Mouse (Mus musculus) c-Kit-positive CD71-positive TER-119-negative erythroid progenitor cells, embryonic 14.5 days (primary cell): Measurements from ENCODE around the gene Leng9.
A peak's percentile ranks its signal among the peaks of the same experiment; 100 is the strongest.
"Not testable (repeated sequence)": the region's sequence is repeated elsewhere in the genome, so short reads cannot be mapped to it uniquely, and the experiment has no call there.

Source experiments
- DNase-seq: peaks from one replicate; pipeline ENCODE4 v3.0.0-alpha.2; 2013; ENCODE audit warnings: low read depth

Leng9 gene

GRCm38 (mm10) chr7:4150059-4150541, at the start of gene Leng9:
Gene Leng9, minus strand, starts transcription at chr7:4150374.
- DNase-seq, result peak; percentile 62

- DNase-seq, result peak; percentile 34
Measured at GRCm38 (mm10) chr7:4178438-4178837, 28.3 kb upstream of the Leng9 start.

DNA sequence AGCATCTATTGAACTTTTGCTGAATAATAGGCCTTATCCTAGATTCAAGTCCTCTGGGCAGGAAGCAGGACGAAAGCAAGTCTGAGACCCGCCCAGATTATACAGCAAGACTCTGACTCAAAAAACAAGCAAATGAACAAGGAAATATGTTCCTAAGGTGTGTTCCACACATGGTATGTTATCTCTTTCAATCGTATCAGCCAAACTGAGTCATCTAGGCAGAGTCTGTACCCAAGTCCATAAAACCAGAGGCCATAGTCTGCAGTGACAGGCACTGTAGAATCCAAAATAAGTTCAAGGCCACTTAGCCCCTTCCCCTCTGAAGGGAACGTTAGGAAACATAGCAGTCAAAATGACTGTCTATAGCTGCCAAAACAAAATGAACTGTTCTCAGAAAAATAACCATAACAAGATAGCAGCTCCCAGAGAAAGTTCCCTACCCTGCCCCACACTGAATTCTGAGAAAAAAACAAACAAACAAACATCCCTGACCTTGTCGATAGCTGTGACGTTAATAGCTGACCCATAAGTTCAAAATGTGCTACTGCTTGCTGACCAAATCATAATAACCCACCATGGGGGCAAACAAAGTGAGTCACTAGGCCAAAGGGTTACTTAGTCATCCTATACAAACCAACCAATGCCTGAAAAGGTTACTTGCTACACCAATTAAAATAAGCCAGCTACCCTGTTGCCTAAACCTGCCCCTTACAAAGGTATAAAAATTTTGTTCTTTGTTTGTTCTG, 20.2 kb upstream of the Leng9 start:
- DNase-seq, result no peak

DNA sequence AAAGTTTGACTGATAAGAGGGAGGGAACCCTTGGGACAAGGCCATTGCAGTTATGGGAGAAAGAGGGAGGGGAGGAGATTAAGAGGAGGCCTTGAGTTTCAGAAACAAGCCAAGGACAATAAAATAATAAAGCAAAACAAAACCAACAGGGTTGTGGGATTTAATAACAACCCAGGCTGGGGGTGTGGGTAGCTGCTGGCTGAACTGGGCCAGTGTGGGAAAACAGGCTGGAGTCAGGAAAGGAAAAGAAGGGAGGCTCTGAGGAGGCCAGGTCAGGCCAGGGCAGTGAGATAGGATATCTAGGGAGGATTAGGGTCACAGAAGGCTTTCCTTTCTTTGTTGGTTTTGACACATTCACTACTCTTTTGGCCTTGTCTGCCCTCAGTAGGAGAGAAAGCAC, 16.9 kb upstream of the Leng9 start:
- DNase-seq, result no peak

DNA sequence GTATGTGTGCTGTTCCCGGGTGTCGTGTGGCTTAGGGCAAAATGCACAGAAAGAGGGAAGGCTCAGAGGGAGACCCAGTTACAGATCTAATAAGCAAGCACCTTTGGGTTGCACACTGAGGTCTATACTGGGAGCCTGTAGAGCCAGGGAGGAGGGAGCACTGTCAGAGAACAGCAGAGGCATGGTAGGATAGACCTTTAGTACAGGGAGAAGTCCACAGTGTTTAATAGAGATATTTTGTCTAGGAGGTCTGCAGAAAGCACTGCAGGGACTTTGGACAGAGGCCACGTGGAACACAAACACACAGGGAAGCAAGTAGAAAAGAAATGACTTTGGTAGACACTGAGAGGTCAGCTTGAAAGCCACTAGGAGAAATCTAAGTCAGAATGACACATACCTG, 15.1 kb upstream of the Leng9 start:
- no peak for DNase-seq

DNA sequence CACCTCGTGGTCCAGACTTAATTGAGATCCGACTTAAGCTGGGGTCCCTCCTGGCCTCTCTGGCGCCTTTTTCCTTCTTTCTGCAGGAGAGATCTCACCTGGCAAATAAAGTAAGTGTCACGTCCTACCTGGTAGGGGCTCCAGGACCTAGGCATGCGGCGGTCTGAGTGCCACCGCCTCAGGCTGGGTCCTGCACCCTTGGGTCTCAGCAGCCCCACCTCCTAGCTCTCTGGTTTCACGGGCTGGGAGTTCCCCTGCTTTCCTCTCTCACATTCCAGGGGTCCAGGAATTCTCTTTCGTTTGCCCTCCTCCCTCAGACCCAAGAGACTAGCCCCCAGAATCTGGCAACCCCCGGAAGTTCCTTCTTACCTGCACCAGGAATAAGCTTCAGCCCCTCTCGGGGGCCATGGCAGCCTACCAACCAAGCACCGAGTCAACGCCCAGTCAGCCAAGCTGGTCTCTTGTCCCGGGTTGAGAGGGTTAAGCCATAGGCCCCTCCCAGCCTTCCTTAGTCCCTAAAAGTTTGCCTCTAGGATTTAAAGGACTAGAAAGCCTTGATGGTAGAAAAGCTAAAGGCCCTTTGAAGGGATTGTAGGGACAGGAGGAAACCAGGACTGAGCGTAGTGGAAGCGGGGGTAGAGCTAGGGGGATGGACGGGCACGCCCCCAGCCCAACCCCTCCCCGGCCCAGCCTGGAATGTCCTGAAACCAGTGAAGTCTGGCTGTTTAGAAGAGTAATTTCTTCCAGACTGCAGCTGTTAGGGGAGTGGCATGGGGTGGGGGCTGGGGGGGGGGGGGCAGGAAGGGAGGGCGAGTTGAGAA, 14.1 kb upstream of the Leng9 start, which contains the start of gene Cdc42ep5:
TSS of gene Cdc42ep5 (minus strand) at position 771 of the 821 bp plus-strand sequence.
- DNase-seq, result no peak

- no peak for DNase-seq
Measured at GRCm38 (mm10) chr7:4163571-4164072, 13.4 kb upstream of the Leng9 start.

GRCm38 (mm10) chr7:4161596-4161995, 11.4 kb upstream of the Leng9 start:
- not testable (repeated sequence) for DNase-seq

DNA sequence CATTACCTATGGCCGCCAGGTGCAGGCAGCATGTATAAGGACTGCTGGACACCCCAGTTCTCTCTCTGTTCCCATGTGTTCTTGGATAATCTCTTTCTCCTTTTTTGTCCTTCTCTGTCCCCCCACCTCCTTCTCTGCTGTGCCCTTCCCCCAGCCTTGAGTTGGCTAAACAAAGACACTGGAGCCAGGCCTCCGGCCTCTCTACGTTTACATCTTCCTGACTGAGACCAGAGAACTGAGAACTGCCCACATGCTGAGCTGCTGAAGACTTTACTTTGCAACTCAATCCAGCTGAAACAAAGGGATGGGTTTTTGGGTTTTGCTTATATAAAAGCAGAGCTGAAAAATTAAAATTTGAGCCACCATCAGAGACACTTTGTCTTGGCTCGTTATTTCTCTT, 4.8 kb upstream of the Leng9 start:
- no peak for DNase-seq

GRCm38 (mm10) chr7:4154356-4154755, 4.2 kb upstream of the Leng9 start:
- DNase-seq, result no peak

GRCm38 (mm10) chr7:4151241-4151640, 1.1 kb upstream of the Leng9 start:
- no peak for DNase-seq

- DNase-seq, result peak; percentile 46
Measured at GRCm38 (mm10) chr7:4150811-4151221, 642 bp upstream of the Leng9 start.

DNA sequence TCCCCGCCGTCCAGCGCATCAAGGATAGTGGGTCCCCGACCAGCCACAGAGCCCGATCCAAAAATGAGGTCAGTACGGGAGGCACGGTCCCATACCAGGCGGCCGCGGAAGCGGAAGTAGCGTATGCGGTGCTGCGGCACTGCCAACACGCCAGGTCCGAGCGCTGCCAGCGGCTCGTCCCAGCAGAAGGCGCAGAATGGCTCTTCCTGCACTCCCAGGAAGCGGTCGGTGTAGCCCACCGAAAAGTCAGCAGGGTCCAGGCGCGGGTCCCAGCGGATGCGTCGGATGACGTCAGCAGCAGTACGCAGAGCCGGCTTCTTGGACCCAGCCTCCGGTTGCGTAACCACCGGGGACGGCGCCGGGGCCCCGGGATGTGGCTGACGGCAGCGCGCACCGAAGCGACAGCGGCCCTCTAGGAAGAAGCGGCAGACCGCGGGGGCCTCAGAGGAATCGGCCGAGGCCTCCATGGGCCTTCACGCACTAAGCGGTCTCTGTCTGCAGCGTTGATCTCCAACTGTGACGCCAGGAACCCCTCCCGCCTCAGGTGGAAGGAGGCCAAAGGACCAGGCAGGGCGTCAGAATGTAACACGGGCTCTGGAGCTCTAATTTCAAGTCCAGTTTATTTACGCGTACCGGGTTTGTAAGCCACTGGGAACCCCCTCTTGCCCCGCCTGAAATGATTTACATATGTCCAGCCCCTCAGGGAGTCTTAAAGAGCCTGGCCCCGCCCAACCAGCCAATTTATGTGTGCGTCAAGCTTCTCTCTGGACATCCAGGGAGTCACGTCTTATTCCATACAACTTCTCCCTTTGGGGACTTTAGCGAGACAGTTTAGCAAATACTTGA, 742 bp downstream of the Leng9 start:
- DNase-seq, result peak; percentile 85

- no peak for DNase-seq
Measured at GRCm38 (mm10) chr7:4148341-4149208, 1.6 kb downstream of the Leng9 start.

DNA sequence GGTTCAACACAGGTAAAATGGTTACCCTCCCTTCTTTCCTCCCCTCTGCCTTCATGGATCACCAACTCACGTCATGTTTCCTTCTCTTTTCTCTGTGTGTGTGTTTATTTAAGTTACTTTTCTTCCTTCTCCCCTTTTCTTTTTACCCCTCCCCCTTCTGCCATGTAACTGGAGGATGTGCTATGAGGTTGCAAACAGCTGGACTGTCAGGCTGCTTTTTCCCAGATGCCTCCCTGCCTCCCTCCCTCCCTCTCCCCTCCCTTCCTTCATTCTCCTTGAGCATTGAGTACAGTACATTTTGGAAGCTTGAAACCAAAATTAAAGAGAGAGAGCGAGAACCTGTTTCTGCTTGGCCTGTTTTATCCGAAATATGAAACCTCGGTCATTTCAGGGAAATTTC, 2.3 kb downstream of the Leng9 start:
- no peak for DNase-seq

- no peak for DNase-seq
Measured at GRCm38 (mm10) chr7:4147371-4147770, 2.8 kb downstream of the Leng9 start.

- DNase-seq, result no peak
Measured at GRCm38 (mm10) chr7:4146241-4147180, 3.7 kb downstream of the Leng9 start.

DNA sequence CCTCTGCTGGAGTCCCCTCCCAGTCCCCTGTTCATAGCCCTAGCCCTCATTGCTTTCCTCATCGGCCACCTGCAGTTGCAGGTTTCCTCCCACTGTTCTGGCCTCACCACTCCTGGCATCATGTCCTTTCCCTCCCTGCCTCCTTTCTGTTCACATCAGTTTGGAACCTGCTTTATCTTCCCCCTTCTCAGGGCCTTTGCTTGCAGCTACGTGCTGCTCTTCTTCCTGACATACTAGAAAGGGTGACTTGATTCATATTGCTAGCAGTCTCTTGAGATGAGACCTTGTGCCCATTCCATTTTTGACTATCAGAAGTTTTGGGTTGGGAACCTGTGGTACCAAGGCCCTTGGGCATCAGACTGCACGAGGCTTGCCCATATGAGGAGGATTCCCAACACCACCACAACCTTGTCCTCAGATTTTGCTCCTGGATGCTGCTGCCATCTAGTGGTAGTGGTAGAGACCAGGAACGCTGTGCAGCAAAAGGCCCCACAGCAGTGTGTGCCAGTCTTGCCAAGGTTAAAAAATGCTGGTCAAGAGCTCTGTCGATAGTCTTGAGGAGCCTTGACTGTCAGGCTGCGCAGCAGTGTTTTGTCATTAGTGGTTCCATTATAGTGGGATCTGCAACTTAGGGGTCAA, 4.5 kb downstream of the Leng9 start:
- DNase-seq, result peak; percentile 42
